Mouse (Mus musculus) neural tube, embryonic 15.5 days (tissue): Measurements from ENCODE around the gene Rora. TPM values are rescaled to one million over a fixed set of nuclear protein-coding genes. Genes with fewer than 3 reads are reported as not detected.

Source experiments
- ATAC-seq: fragments of 200-750 bp; cut with Nextera tagmentation; 2 replicates; pipeline ENCODE4 v1.8.0; 2017; ENCODE audit warnings: mild to moderate bottlenecking, moderate TSS enrichment, moderate library complexity; ENCODE audit not compliant: low FRiP score
- H3K27ac ChIP-seq: fragments of 300-500 bp; sonication (generic); replicated peaks from 2 replicates; pipeline ENCODE4 v1.5.1; 2015; ENCODE audit warnings: mild to moderate bottlenecking, inconsistent platforms
- H3K27me3 ChIP-seq: fragments of 300-500 bp; sonication (generic); replicated peaks from 2 replicates; pipeline ENCODE4 v1.6.1; 2015; ENCODE audit warnings: inconsistent platforms
- H3K36me3 ChIP-seq: fragments of 300-500 bp; sonication (generic); 2 replicates; pipeline ENCODE4 v1.6.1; 2015; ENCODE audit warnings: inconsistent platforms
- H3K4me1 ChIP-seq: fragments of 300-500 bp; sonication (generic); 2 replicates; pipeline ENCODE4 v1.6.1; 2015; ENCODE audit warnings: inconsistent platforms
- H3K4me2 ChIP-seq: fragments of 300-500 bp; sonication (generic); 2 replicates; pipeline ENCODE4 v1.6.1; 2015; ENCODE audit warnings: inconsistent platforms, mild to moderate bottlenecking, moderate library complexity
- H3K4me3 ChIP-seq: fragments of 300-500 bp; sonication (generic); replicated peaks from 2 replicates; pipeline ENCODE4 v1.5.1; 2015; ENCODE audit warnings: mild to moderate bottlenecking, inconsistent platforms
- H3K9ac ChIP-seq: fragments of 300-500 bp; sonication (generic); replicated peaks from 2 replicates; pipeline ENCODE4 v1.6.1; 2015; ENCODE audit warnings: mild to moderate bottlenecking, inconsistent platforms
- H3K9me3 ChIP-seq: fragments of 300-500 bp; sonication (generic); replicated peaks from 2 replicates; pipeline ENCODE4 v1.6.1; 2016; ENCODE audit warnings: inconsistent platforms
- WGBS: fragments of 180-500 bp; shearing (Covaris S2); methylation state at CpG from one replicate; pipeline ENCODE4 v1.1.7; 2015; ENCODE audit warnings: mixed read lengths; 5-methylcytosine and 5-hydroxymethylcytosine counted together
- polyA plus RNA-seq: library from polyadenylated mRNA; unstranded; fragments of >200 nt; fragmentation: Nextera tagmentation; extraction: Ambion mirVana; gene quantifications from 2 replicates; pipeline ENCODE4 v1.2.1, GENCODE M21; 2015

Rora gene
- polyA plus RNA-seq, 1 experiment from 2014 or later, result 17.3 TPM

- no peaks in the 10 kb centered on the region for H3K9me3 ChIP-seq
- H3K4me2 ChIP-seq, result no peak overlapping the region
- no peak for ATAC-seq
- 71% methylated on average over 6 of the region's 6 CpGs for WGBS
- no peak overlapping the region for H3K27ac ChIP-seq
- H3K9ac ChIP-seq, result no peak overlapping the region
- no peaks in the 10 kb centered on the region for H3K36me3 ChIP-seq
- H3K27me3 ChIP-seq, result no peaks in the 10 kb centered on the region
- H3K4me3 ChIP-seq, result no peak overlapping the region
- H3K4me1 ChIP-seq, result peaks cover 13% of the 10 kb centered on the region
Measured at GRCm38 (mm10) chr9:68892859-68893258, 239.3 kb downstream of the Rora start.

GRCm38 (mm10) chr9:68898286-68898685 is 244.7 kb downstream of the Rora start:
- no peaks in the 10 kb centered on the region for H3K36me3 ChIP-seq
- ATAC-seq, result no peak
- H3K9ac ChIP-seq, result no peak overlapping the region
- H3K4me3 ChIP-seq, result no peak overlapping the region
- no peaks in the 10 kb centered on the region for H3K27me3 ChIP-seq
- H3K9me3 ChIP-seq, result no peaks in the 10 kb centered on the region
- no peak overlapping the region for H3K4me2 ChIP-seq
- H3K27ac ChIP-seq, result no peak overlapping the region
- WGBS, result 71% methylated on average over 6 of the region's 6 CpGs
- peaks cover 5% of the 10 kb centered on the region; the same call in 1 of the 2 replicates for H3K4me1 ChIP-seq

DNA sequence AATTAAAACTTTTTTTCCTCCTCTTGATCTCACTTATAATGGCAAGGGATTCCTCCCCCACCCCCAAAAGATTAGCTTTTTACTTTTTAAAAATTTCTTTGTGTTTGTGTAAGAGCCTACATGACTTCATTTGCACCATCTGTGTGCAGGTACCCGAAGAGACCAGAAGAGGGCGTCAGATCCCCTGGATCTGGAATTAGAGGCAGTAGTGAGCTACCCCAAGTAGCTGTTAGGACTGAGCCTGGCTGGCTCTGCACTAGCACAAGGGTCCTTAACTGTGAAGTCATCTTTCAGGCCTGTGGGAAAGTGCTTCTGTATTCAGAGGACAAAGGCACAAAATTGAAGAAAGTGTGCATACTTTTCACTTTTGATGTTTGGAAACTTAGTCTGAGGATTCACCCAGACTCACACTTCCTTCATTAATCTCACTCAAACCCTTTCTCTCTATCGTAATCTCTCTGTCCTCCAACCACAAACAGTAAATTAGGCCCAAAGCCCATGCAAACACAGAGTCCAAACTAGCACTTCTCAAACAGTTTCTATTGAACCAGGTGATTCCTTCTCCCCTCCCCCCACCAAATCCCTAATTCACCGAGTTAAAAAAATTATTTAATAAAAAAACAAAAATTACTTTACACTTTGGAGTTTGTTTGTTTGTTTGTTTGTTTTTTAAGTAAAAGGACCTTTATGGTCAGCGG is 246.1 kb downstream of the Rora start:
- H3K36me3 ChIP-seq, result no peaks in the 10 kb centered on the region
- H3K9ac ChIP-seq, result no peak overlapping the region
- no peaks in the 10 kb centered on the region for H3K9me3 ChIP-seq
- no peak overlapping the region for H3K4me3 ChIP-seq
- no peaks in the 10 kb centered on the region for H3K27me3 ChIP-seq
- ATAC-seq, result no peak
- no peak overlapping the region for H3K4me2 ChIP-seq
- H3K4me1 ChIP-seq, result peaks cover 5% of the 10 kb centered on the region; the same call in 1 of the 2 replicates
- WGBS, result 86% methylated on average over 5 of the region's 5 CpGs
- no peak overlapping the region for H3K27ac ChIP-seq

DNA sequence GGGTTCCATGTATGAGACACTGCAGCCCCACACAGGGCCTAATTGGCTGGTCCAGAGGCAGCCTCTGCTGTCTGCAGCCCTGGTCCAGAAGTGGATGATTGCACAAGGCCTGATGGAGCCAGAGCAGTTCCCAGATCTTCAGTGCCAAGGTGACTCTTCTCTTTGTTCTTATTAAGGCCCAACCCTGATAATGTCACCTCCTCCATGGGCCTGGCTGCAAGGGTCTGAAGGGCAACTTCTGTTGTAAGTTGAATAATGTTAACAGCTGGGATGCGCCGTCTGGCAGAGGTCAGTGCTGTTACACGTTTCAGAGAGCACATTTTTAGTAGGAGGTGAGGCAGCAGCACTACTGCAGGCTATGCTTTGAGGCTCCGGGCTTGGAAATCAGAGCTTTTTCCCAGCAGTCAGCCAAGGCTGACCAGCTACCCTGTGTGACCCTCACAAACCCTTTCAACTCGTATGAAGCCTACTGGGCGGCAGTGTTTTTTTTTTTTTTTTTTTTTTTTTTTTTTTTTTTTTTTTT is 252.8 kb downstream of the Rora start:
- no peak for ATAC-seq
- WGBS, result 76% methylated on average over 6 of the region's 6 CpGs
- no peak overlapping the region for H3K4me3 ChIP-seq

DNA sequence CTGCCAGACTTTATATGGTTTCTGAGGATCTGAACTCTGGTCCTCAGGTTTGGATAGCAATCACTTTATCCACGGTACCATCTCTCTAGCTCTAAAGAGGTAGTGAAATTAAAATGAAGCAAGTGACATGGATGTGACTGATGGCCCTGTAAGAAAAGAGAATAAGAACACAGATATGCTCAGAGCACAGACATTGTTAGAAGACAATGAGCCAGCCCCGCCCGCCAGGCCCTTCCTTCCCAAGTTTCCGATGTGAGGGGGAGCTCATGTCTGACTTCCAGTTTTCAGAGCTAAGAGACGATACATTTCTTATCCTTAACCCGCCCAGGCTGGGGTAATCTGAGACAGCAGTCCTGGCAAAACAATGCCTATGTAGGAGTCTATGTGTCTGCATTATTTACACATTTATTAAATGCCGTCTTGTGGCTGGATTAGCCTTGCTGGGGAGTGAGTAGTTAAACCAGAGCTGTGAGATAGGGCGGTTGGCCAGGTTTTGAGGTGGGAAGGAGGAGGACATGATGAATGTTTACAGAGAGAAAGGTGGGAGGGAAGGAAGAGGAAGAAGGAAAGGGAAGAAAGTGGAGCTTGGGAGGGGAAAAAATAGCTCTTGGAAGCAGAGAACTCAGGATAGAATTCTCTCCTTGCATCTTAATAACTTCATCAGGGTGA is 259.0 kb downstream of the Rora start:
- Histone ChIP-seq H3K9me3 (no peaks in the 10 kb centered on the region), H3K27me3 (no peaks in the 10 kb centered on the region), H3K27ac (no peak overlapping the region), H3K4me3 (no peak overlapping the region), H3K36me3 (no peaks in the 10 kb centered on the region), H3K4me2 (no peak overlapping the region), H3K4me1 (peaks cover 14% of the 10 kb centered on the region), H3K9ac (no peak overlapping the region)
- WGBS, result 45% methylated on average over 8 of the region's 8 CpGs
- no peak for ATAC-seq

More for the DNA sequence above, 252.8 kb downstream of the Rora start:
- Histone ChIP-seq H3K27me3 (no peaks in the 10 kb centered on the region), H3K9me3 (no peaks in the 10 kb centered on the region), H3K9ac (no peak overlapping the region), H3K4me2 (no peak overlapping the region), H3K27ac (no peak overlapping the region), H3K36me3 (no peaks in the 10 kb centered on the region), H3K4me1 (0 out of 2 replicates have a peak, but pooled peaks cover 4% of the 10 kb centered on the region)

GRCm38 (mm10) chr9:68913191-68913697 is 259.7 kb downstream of the Rora start:
- H3K4me3 ChIP-seq, result no peak overlapping the region
- 0 out of 2 replicates have a peak overlapping the region, but pooled peaks have one; percentile 2 for H3K27ac ChIP-seq
- peaks cover 14% of the 10 kb centered on the region for H3K4me1 ChIP-seq
- 73% methylated on average over 10 of the region's 10 CpGs for WGBS
- no peak overlapping the region for H3K4me2 ChIP-seq
- no peak for ATAC-seq
- H3K9ac ChIP-seq, result no peak overlapping the region
- H3K27me3 ChIP-seq, result no peaks in the 10 kb centered on the region
- H3K9me3 ChIP-seq, result no peaks in the 10 kb centered on the region
- H3K36me3 ChIP-seq, result no peaks in the 10 kb centered on the region

GRCm38 (mm10) chr9:68914541-68915275 is 261.1 kb downstream of the Rora start:
- WGBS, result 95% methylated on average over 4 of the region's 4 CpGs

DNA sequence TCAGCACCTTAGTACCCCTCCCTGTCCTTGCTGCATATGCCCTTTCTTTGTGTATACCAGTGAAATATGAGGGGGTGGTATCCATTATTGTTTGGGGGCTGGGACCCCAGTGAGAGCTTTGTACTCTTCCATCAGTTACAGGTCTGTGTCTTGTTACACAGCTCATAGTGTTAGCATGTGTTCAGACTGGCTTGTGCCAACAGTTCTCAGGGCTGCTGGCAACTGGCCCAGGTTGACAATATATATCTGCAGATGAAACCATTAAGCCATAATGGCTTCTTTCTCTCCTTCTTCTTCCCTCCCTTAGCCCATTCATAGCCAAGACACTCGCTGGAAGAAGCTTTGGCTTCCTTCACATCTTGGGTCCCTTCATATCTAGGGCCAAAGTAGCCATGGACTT is 263.2 kb downstream of the Rora start:
- WGBS, result 53% methylated on average over 1 of the region's 1 CpGs
- peaks cover 14% of the 10 kb centered on the region for H3K4me1 ChIP-seq
- ATAC-seq, result no peak
- H3K4me3 ChIP-seq, result no peak overlapping the region
- H3K36me3 ChIP-seq, result no peaks in the 10 kb centered on the region
- no peak overlapping the region for H3K27ac ChIP-seq
- no peaks in the 10 kb centered on the region for H3K27me3 ChIP-seq
- no peak overlapping the region for H3K4me2 ChIP-seq
- no peaks in the 10 kb centered on the region for H3K9me3 ChIP-seq
- no peak overlapping the region for H3K9ac ChIP-seq

More at GRCm38 (mm10) chr9:68914541-68915275, 261.1 kb downstream of the Rora start:
- ATAC-seq, result no peak
- peaks cover 14% of the 10 kb centered on the region for H3K4me1 ChIP-seq
- no peaks in the 10 kb centered on the region for H3K36me3 ChIP-seq
- H3K4me2 ChIP-seq, result no peak overlapping the region
- H3K27ac ChIP-seq, result no peak overlapping the region
- no peak overlapping the region for H3K4me3 ChIP-seq
- H3K27me3 ChIP-seq, result no peaks in the 10 kb centered on the region
- no peak overlapping the region for H3K9ac ChIP-seq
- H3K9me3 ChIP-seq, result no peaks in the 10 kb centered on the region

GRCm38 (mm10) chr9:68923128-68923601 is 269.6 kb downstream of the Rora start:
- H3K9me3 ChIP-seq, result no peaks in the 10 kb centered on the region
- no peaks in the 10 kb centered on the region for H3K27me3 ChIP-seq
- H3K4me2 ChIP-seq, result no peak overlapping the region
- H3K36me3 ChIP-seq, result no peaks in the 10 kb centered on the region
- no peak overlapping the region for H3K4me3 ChIP-seq
- no peak overlapping the region for H3K27ac ChIP-seq
- H3K9ac ChIP-seq, result no peak overlapping the region
- 63% methylated on average over 12 of the region's 12 CpGs for WGBS
- ATAC-seq, result no peak
- H3K4me1 ChIP-seq, result peaks cover 5% of the 10 kb centered on the region; the same call in 1 of the 2 replicates

- ATAC-seq, result no peak
- Histone ChIP-seq H3K36me3 (no peaks in the 10 kb centered on the region), H3K4me1 (peaks cover 18% of the 10 kb centered on the region), H3K27ac (no peak overlapping the region), H3K9ac (no peak overlapping the region), H3K9me3 (no peaks in the 10 kb centered on the region), H3K27me3 (no peaks in the 10 kb centered on the region), H3K4me3 (no peak overlapping the region), H3K4me2 (no peak overlapping the region)
- 95% methylated on average over 6 of the region's 6 CpGs for WGBS
Measured at GRCm38 (mm10) chr9:68926406-68926805, 272.8 kb downstream of the Rora start.

- WGBS, result 69% methylated on average over 3 of the region's 3 CpGs
- Histone ChIP-seq H3K36me3 (no peaks in the 10 kb centered on the region), H3K27ac (no peak overlapping the region), H3K27me3 (no peaks in the 10 kb centered on the region), H3K4me3 (no peak overlapping the region), H3K4me2 (no peak overlapping the region), H3K9ac (no peak overlapping the region), H3K4me1 (peaks cover 22% of the 10 kb centered on the region), H3K9me3 (no peaks in the 10 kb centered on the region)
- ATAC-seq, result no peak
Measured at GRCm38 (mm10) chr9:68933159-68933558, 279.6 kb downstream of the Rora start.
